Mouse (Mus musculus): ENCODE measurements around the gene Tbcel. TPM values are rescaled to one million over a fixed set of nuclear protein-coding genes. Genes with fewer than 3 reads are reported as not detected.
A peak's percentile ranks its signal among the peaks of the same experiment; 100 is the strongest.

Tbcel gene
- polyA plus RNA-seq, 1 experiment = 2.0 TPM

- Histone ChIP-seq H3K4me1 (peaks cover 72% of the 10 kb centered on the region), H3K9me3 (no peaks in the 10 kb centered on the region), H3K27me3 (replicated peaks) (no peaks in the 10 kb centered on the region), H3K36me3 (replicated peaks; ENCODE audit: low read length) (peaks cover 35% of the 10 kb centered on the region), H3K4me3 (replicated peaks) (no peak overlapping the region)
- TF ChIP-seq FLI1 (IDR thresholded peaks at IDR 0.05; ENCODE audit: low read length) = no peak
- no peak for TF ChIP-seq GATA1 (IDR thresholded peaks at IDR 0.05; ENCODE audit: borderline replicate concordance, low read length)
Measured at GRCm38 (mm10) chr9:42459736-42460135, 47.9 kb downstream of the Tbcel start.

- Histone ChIP-seq H3K4me1 (peaks cover 69% of the 10 kb centered on the region), H3K27me3 (replicated peaks) (no peaks in the 10 kb centered on the region), H3K9me3 (no peaks in the 10 kb centered on the region), H3K36me3 (replicated peaks; ENCODE audit: low read length) (peaks cover 38% of the 10 kb centered on the region), H3K4me3 (replicated peaks) (no peak overlapping the region)
- TF ChIP-seq GATA1 (IDR thresholded peaks at IDR 0.05; ENCODE audit: borderline replicate concordance, low read length) (no peak), FLI1 (IDR thresholded peaks at IDR 0.05; ENCODE audit: low read length) (no peak)
Measured at GRCm38 (mm10) chr9:42458741-42459515, 48.7 kb downstream of the Tbcel start.

- peaks cover 70% of the 10 kb centered on the region for H3K4me1 ChIP-seq
- no peaks in the 10 kb centered on the region for H3K27me3 ChIP-seq (replicated peaks)
- no peak overlapping the region for H3K4me3 ChIP-seq (replicated peaks)
- TF ChIP-seq FLI1 (IDR thresholded peaks at IDR 0.05; ENCODE audit: low read length) = no peak
- no peak for TF ChIP-seq GATA1 (IDR thresholded peaks at IDR 0.05; ENCODE audit: borderline replicate concordance, low read length)
- peaks cover 46% of the 10 kb centered on the region for H3K36me3 ChIP-seq (replicated peaks; ENCODE audit: low read length)
- H3K9me3 ChIP-seq = no peaks in the 10 kb centered on the region
Measured at GRCm38 (mm10) chr9:42457501-42457900, 50.1 kb downstream of the Tbcel start.

DNA sequence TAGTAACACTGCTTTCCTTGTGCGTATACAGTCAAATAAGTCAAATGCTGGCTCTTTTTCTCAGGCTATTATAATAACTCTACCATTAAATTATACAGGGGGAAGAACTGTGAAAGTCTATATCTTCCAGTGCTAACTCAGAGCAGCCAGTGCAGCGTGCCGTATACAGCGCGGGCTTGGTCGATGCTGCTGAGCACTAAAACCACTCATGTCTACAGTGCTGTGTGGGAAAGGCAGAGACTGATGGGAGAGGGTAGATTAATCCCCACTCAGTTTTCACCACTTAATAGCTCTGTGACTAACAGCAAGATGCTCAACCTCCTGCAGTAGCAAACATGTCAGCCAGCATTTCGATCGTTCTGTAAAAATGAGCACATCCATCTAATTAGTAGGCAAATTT, 53.2 kb downstream of the Tbcel start:
- H3K36me3 ChIP-seq (replicated peaks; ENCODE audit: low read length) = peaks cover 66% of the 10 kb centered on the region

GRCm38 (mm10) chr9:42449043-42449442, 58.6 kb downstream of the Tbcel start:
- Histone ChIP-seq H3K27me3 (replicated peaks) (no peaks in the 10 kb centered on the region), H3K4me3 (replicated peaks) (peak overlapping the region; percentile 47), H3K4me1 (peaks cover 16% of the 10 kb centered on the region), H3K9me3 (no peaks in the 10 kb centered on the region), H3K36me3 (replicated peaks; ENCODE audit: low read length) (peaks cover 86% of the 10 kb centered on the region)
- TF ChIP-seq GATA1 (IDR thresholded peaks at IDR 0.05; ENCODE audit: borderline replicate concordance, low read length) (no peak), FLI1 (IDR thresholded peaks at IDR 0.05; ENCODE audit: low read length) (no peak)

More for the DNA sequence above, 53.2 kb downstream of the Tbcel start:
- Histone ChIP-seq H3K4me1 (peaks cover 39% of the 10 kb centered on the region), H3K4me3 (replicated peaks) (no peak overlapping the region), H3K27me3 (replicated peaks) (no peaks in the 10 kb centered on the region), H3K9me3 (no peaks in the 10 kb centered on the region)
- TF ChIP-seq GATA1 (IDR thresholded peaks at IDR 0.05; ENCODE audit: borderline replicate concordance, low read length) (no peak), FLI1 (IDR thresholded peaks at IDR 0.05; ENCODE audit: low read length) (no peak)

DNA sequence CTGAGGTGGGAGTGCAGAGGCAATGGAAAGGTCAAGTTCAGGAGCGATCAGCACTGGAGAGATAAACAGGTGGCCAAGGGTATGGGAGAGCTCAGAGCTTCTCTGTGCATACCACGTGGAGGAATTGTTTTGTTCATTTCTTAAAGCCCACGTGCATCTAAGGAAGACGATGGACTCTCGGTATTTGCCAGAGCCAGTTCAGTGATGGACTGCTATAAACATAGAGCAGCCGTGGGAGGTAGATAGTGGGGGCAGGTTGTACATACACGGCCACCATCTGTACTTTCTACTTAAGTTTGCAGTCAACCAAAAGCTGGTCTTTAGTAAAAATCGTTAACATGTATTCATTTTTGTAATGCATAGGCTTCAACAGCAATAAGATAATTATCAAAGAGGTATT, 65.5 kb downstream of the Tbcel start:
- no peak overlapping the region for H3K4me3 ChIP-seq (replicated peaks)
- peaks cover 95% of the 10 kb centered on the region for H3K36me3 ChIP-seq (replicated peaks; ENCODE audit: low read length)
- no peaks in the 10 kb centered on the region for H3K27me3 ChIP-seq (replicated peaks)
- peaks cover 5% of the 10 kb centered on the region; the same call in 1 of the 2 replicates for H3K9me3 ChIP-seq
- no peak for TF ChIP-seq FLI1 (IDR thresholded peaks at IDR 0.05; ENCODE audit: low read length)
- no peak for TF ChIP-seq GATA1 (IDR thresholded peaks at IDR 0.05; ENCODE audit: borderline replicate concordance, low read length)
- peaks cover 7% of the 10 kb centered on the region; the same call in 1 of the 2 replicates for H3K4me1 ChIP-seq

DNA sequence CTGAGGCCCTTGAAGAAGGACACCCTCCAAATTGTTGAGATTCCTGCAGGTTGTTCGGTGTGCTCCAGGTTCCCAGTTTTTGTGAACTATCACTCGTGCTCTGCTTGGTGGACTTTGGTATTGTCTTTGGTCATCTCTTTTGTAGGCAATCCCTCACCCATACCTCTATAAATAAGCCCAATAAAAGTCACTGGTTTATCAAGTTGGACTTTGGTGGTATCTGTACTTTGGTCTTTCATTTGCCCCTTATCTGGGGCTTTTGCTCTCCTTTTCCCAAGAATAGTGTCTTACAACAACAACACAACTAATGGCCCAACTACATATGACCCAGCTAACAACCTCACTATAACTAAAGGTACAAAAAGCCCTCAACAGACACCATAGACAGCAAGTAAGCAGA, 66.4 kb downstream of the Tbcel start:
- Histone ChIP-seq H3K4me3 (replicated peaks) (no peak overlapping the region), H3K27me3 (replicated peaks) (no peaks in the 10 kb centered on the region), H3K4me1 (peaks cover 7% of the 10 kb centered on the region; the same call in 1 of the 2 replicates), H3K36me3 (replicated peaks; ENCODE audit: low read length) (peaks cover 98% of the 10 kb centered on the region), H3K9me3 (peaks cover 5% of the 10 kb centered on the region; the same call in 1 of the 2 replicates)
- TF ChIP-seq GATA1 (IDR thresholded peaks at IDR 0.05; ENCODE audit: borderline replicate concordance, low read length) (no peak), FLI1 (IDR thresholded peaks at IDR 0.05; ENCODE audit: low read length) (no peak)

DNA sequence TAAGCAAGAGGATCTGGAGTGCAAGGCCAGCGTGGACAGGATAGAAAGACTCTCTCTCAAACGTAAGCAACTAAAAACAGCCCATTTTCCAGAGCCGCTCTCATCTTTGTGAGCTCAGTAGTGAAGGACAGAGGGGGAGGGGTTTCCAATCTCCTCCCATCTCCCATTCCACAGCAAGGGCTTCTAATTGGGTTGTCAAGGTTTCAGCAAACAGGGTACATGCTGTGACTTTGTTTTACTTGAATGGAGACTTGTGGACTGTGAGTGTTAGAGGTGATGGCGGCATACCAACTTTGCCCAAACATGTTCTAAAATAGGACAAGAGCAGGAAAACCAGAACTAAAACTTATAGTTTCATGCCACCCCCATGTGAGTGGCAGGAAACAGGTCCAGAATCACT, 68.2 kb downstream of the Tbcel start:
- H3K4me1 ChIP-seq = peaks cover 7% of the 10 kb centered on the region; the same call in 1 of the 2 replicates
- no peaks in the 10 kb centered on the region for H3K27me3 ChIP-seq (replicated peaks)
- H3K36me3 ChIP-seq (replicated peaks; ENCODE audit: low read length) = peaks cover 99% of the 10 kb centered on the region
- H3K9me3 ChIP-seq = peaks cover 5% of the 10 kb centered on the region; the same call in 1 of the 2 replicates
- TF ChIP-seq GATA1 (IDR thresholded peaks at IDR 0.05; ENCODE audit: borderline replicate concordance, low read length) (no peak), FLI1 (IDR thresholded peaks at IDR 0.05; ENCODE audit: low read length) (no peak)
- H3K4me3 ChIP-seq (replicated peaks) = no peak overlapping the region

DNA sequence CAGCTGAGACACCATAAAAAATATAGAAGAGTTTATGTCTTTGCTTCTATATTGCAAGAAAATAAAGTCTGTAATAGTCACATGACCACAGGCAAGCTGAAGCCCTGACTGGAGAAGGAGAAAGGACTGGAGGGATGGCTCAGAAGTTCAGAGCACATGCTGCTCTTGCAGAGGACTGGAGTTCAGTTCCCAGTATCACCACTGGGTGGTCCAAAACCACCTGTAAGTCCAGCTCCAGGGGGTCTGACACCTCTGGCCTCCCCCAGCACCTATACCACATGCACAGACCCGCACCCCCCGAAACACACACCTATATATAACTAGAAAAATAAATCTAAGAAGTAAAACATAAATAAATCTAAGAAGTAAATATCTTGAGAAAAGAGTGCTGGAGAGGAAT, 75.5 kb downstream of the Tbcel start:
- Histone ChIP-seq H3K36me3 (replicated peaks; ENCODE audit: low read length) (peaks cover 95% of the 10 kb centered on the region), H3K9me3 (no peaks in the 10 kb centered on the region), H3K4me1 (peaks cover 19% of the 10 kb centered on the region), H3K27me3 (replicated peaks) (no peaks in the 10 kb centered on the region), H3K4me3 (replicated peaks) (no peak overlapping the region)
- TF ChIP-seq GATA1 (IDR thresholded peaks at IDR 0.05; ENCODE audit: borderline replicate concordance, low read length) (no peak), FLI1 (IDR thresholded peaks at IDR 0.05; ENCODE audit: low read length) (no peak)

DNA sequence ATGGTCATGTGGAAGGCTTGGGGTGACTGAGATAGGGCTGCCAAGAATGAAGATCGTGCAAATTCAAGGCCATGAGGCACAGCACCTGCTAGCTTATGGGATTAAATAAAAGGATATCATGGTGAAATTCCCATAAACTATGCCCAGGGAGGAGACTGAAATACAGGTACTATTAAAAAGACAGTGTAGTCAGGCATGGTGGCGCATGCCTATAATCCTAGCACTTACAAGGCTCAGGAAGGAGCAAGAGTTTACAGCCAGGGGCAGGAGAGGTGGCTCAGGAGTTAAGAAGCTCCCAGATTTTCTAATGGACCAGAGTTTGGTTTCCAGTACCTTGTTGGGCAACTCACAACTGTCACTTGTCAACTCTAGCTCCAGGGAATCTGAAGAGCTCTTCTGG, 76.0 kb downstream of the Tbcel start:
- Histone ChIP-seq H3K9me3 (no peaks in the 10 kb centered on the region), H3K36me3 (replicated peaks; ENCODE audit: low read length) (peaks cover 95% of the 10 kb centered on the region), H3K27me3 (replicated peaks) (no peaks in the 10 kb centered on the region), H3K4me1 (peaks cover 22% of the 10 kb centered on the region), H3K4me3 (replicated peaks) (no peak overlapping the region)
- TF ChIP-seq GATA1 (IDR thresholded peaks at IDR 0.05; ENCODE audit: borderline replicate concordance, low read length) (no peak), FLI1 (IDR thresholded peaks at IDR 0.05; ENCODE audit: low read length) (no peak)

Data from megakaryocyte, embryonic 14.5 days (primary cell).